Mouse (Mus musculus): ENCODE results near the gene Olfr981. TPM values are rescaled to one million over a fixed set of nuclear protein-coding genes. Genes with fewer than 3 reads are reported as not detected.
"Not testable (repeated sequence)": the region's sequence is repeated elsewhere in the genome, so short reads cannot be mapped to it uniquely, and the experiment has no call there.

Olfr981 gene
- not detected for total RNA-seq (2021)
- long read RNA-seq, experiment 1: 0 reads
- long read RNA-seq, experiment 2: 0 reads

GRCm38 (mm10) chr9:40021164-40021563 is at the start of gene Olfr981:
Gene Olfr981, plus strand, starts transcription at chr9:40021464.
- no peak for DNase-seq (ENCODE audit: low spot score in 2 of 2)

GRCm38 (mm10) chr9:39976581-39977145 is 44.6 kb upstream of the Olfr981 start:
- not testable (repeated sequence) for DNase-seq (ENCODE audit: low spot score in 2 of 2)

- DNase-seq (ENCODE audit: low spot score in 2 of 2): no peak
These were observed 29.5 kb upstream of the Olfr981 start, which contains the start of gene Olfr978 for GRCm38 (mm10) chr9:39991813-39992212. Gene Olfr978, plus strand, starts transcription at chr9:39992113.

GRCm38 (mm10) chr9:40003365-40003764 is 17.9 kb upstream of the Olfr981 start, which contains the start of gene Olfr979:
Gene Olfr979, minus strand, starts transcription at chr9:40003465.
- no peak for DNase-seq (ENCODE audit: low spot score in 2 of 2)

- DNase-seq (ENCODE audit: low spot score in 2 of 2): no peak
These were observed 11.8 kb upstream of the Olfr981 start, which contains the start of gene Olfr980 for GRCm38 (mm10) chr9:40009482-40009881. Gene Olfr980, minus strand, starts transcription at chr9:40009582.

- DNase-seq (ENCODE audit: low spot score in 2 of 2): no peak
These were observed 28.9 kb downstream of the Olfr981 start for GRCm38 (mm10) chr9:40050138-40050537.

- DNase-seq (ENCODE audit: low spot score in 2 of 2): no peak
These were observed 52.3 kb downstream of the Olfr981 start, which contains the start of gene Olfr982 for GRCm38 (mm10) chr9:40073529-40073928. Gene Olfr982, plus strand, starts transcription at chr9:40073829.

Other genes with a start within 250 kb of the Olfr981 start
- not detected for gene Olfr968, start 238.2 kb upstream of the Olfr981 start, total RNA-seq (2021)
- not detected for gene Olfr969, start 230.5 kb upstream of the Olfr981 start, total RNA-seq (2021)
- not detected for gene Olfr970, start 212.6 kb upstream of the Olfr981 start, total RNA-seq (2021)
- not detected for gene Olfr971, start 184.6 kb upstream of the Olfr981 start, total RNA-seq (2021)
- not detected for gene Olfr972, start 155.0 kb upstream of the Olfr981 start, total RNA-seq (2021)
- not detected for gene Olfr229, start 114.1 kb upstream of the Olfr981 start, total RNA-seq (2021)
- not detected for gene Olfr974, start 84.0 kb upstream of the Olfr981 start, total RNA-seq (2021)
- not detected for gene Olfr975, start 69.4 kb upstream of the Olfr981 start, total RNA-seq (2021)
- gene Olfr976, start 60.3 kb upstream of the Olfr981 start, total RNA-seq (2021): not detected
- not detected for gene Olfr978, start 29.4 kb upstream of the Olfr981 start, total RNA-seq (2021)
- not detected for gene Olfr979, start 18.0 kb upstream of the Olfr981 start, total RNA-seq (2021)
- not detected for gene Olfr980, start 11.9 kb upstream of the Olfr981 start, total RNA-seq (2021)
- not detected for gene Olfr982, start 52.4 kb downstream of the Olfr981 start, total RNA-seq (2021)
- not detected for gene Olfr983, start 72.1 kb downstream of the Olfr981 start, total RNA-seq (2021)
- gene Olfr984, start 92.7 kb downstream of the Olfr981 start, total RNA-seq (2021): not detected
- not detected for gene Olfr985, start 108.7 kb downstream of the Olfr981 start, total RNA-seq (2021)
- gene Tmem225, start 126.7 kb downstream of the Olfr981 start, total RNA-seq (2021): not detected
- gene Olfr986, start 159.5 kb downstream of the Olfr981 start, total RNA-seq (2021): not detected
- gene Zfp202, start 170.9 kb downstream of the Olfr981 start, total RNA-seq (2021): 1 to 10 TPM; 3.4 to 3.6 TPM
- 100 to 1,000 TPM; 115 to 118 TPM for gene Scn3b, start 247.8 kb downstream of the Olfr981 start, total RNA-seq (2021)

All from left cerebral cortex, adult 18-20 months (tissue).